Mouse (Mus musculus) liver, embryonic 14.5 days (tissue): ENCODE measurements at regions not wholly inside any gene's neighbourhood (a gene's known extent, or its start where the extent isn't known, plus 50 kb on each side); places are given as distances from the start of the nearest gene placed in this dataset.

ENCODE experiments used
- CTCF ChIP-seq: IDR thresholded peaks from 2 replicates; pipeline ENCODE4 v1.5.1; 2016; ENCODE audit warnings: antibody characterized with exemption, low read depth, control low read depth
- EP300 ChIP-seq: IDR thresholded peaks from 2 replicates; pipeline ENCODE4 v1.6.1; 2016; ENCODE audit warnings: antibody characterized with exemption, low read depth

GRCm38 (mm10) chr10:96298566-96298965, 162.2 kb downstream of the Gm5426 start:
- TF ChIP-seq CTCF = no peak
- no peak for TF ChIP-seq EP300
